Mouse (Mus musculus) macrophage (primary cell): ENCODE results near the gene Tspan11. TPM values are rescaled to one million over a fixed set of nuclear protein-coding genes. Genes with fewer than 3 reads are reported as not detected.

Experiments used
- H3K27ac ChIP-seq: fragments of 350-480 bp; formaldehyde crosslinking; 2 replicates; pipeline ENCODE4 v1.9.0; 2021
- H3K36me3 ChIP-seq: fragments of 350-480 bp; formaldehyde crosslinking; 2 replicates; pipeline ENCODE4 v1.9.0; 2021; ENCODE audit errors: inconsistent target
- H3K4me3 ChIP-seq: fragments of 350-480 bp; formaldehyde crosslinking; 2 replicates; pipeline ENCODE4 v1.9.0; 2021; ENCODE audit errors: inconsistent target
- H3K79me2 ChIP-seq: fragments of 350-480 bp; formaldehyde crosslinking; 2 replicates; pipeline ENCODE4 v1.9.0; 2021; ENCODE audit errors: inconsistent target
- WGBS: methylation state at CpG from one replicate; pipeline ENCODE4 v1.1.7; 2026; ENCODE audit warnings: inconsistent platforms; ENCODE audit not compliant: missing documents; 5-methylcytosine and 5-hydroxymethylcytosine counted together
- polyA plus RNA-seq: library from polyadenylated mRNA; stranded (reverse); fragments of 250-400 nt; gene quantifications from 3 replicates; pipeline ENCODE4 v1.2.4, GENCODE M21; 2018; ENCODE audit warnings: inconsistent platforms

Tspan11 gene
- polyA plus RNA-seq, 1 experiment from 2014 or later, result not detected

DNA sequence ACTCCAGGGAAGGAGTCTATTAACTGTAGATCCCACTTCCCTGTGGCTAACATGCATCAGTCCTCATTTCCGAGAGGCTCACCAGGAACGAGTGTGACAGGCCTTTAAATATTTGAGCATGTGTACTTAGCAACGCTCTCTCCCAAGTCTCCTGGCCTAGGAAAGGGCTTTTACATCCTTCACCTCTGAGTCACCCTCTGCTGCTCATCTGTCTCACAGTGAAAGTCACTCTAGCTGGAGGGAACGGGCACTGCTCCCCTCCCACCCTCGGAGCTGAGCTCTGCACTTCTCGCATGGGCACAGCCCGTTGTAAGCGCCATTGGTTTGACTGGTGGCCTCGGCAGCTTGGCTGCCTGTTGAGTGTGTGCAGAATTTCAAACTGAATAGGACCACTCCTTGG lies 86.6 kb downstream of the Tspan11 start:
- Histone ChIP-seq H3K36me3 (no peaks in the 10 kb centered on the region), H3K79me2 (no peaks in the 10 kb centered on the region)
- WGBS, result 91% methylated on average over 9 of the region's 9 CpGs

GRCm38 (mm10) chr6:127976695-127977094 lies 89.3 kb downstream of the Tspan11 start:
- 86% methylated on average over 6 of the region's 6 CpGs for WGBS
- H3K36me3 ChIP-seq, result no peaks in the 10 kb centered on the region
- H3K27ac ChIP-seq, result no peak overlapping the region
- no peaks in the 10 kb centered on the region for H3K79me2 ChIP-seq
- H3K4me3 ChIP-seq, result no peak overlapping the region

More for the DNA sequence above, 86.6 kb downstream of the Tspan11 start:
- Histone ChIP-seq H3K4me3 (no peak overlapping the region), H3K27ac (no peak overlapping the region)

DNA sequence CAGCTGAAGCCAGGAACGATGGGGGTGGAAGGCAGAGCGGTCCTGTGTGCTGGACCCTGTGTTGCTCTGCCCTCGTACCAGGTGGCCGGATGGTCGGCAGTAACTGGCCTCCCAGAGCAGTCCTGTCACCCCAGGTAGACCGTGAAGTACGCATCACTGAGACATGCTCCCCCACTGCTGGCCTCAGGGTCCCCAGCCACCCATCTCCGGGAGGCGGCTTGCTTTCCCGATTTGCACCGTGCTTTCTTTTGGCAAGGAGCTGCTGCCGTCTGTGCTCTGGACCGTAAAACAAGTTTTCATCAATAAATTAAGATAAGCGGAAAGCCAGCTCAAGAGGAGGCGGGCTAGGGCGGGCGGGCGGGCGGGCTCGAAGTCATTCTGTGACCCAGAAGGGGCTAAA lies 91.6 kb downstream of the Tspan11 start:
- no peaks in the 10 kb centered on the region for H3K79me2 ChIP-seq
- H3K36me3 ChIP-seq, result no peaks in the 10 kb centered on the region
- no peak overlapping the region for H3K27ac ChIP-seq
- no peak overlapping the region for H3K4me3 ChIP-seq
- 91% methylated on average over 20 of the region's 20 CpGs for WGBS

DNA sequence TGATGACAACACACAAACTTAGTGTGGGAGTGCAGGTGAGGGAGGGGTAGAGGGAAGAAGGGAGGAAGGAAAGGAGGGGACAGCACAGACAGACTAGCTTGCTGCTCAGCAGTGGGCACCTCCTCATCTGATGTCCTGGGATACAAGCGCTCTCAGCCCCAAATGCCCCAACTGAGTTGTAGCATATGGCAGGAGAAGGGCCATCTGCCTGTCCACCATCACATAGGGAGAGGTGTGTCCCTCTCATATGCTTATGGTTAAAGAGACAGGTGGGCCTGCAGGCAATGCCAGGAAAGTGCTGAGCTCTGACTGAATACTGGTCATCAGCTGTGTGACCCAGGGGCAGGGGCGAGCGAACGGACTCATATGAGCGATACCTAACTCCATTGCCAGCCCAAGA lies 92.4 kb downstream of the Tspan11 start:
- Histone ChIP-seq H3K4me3 (no peak overlapping the region), H3K36me3 (no peaks in the 10 kb centered on the region), H3K27ac (no peak overlapping the region), H3K79me2 (no peaks in the 10 kb centered on the region)
- 97% methylated on average over 5 of the region's 5 CpGs for WGBS

GRCm38 (mm10) chr6:127980381-127981045 lies 93.1 kb downstream of the Tspan11 start:
- Histone ChIP-seq H3K79me2 (no peaks in the 10 kb centered on the region), H3K27ac (no peak overlapping the region), H3K4me3 (no peak overlapping the region), H3K36me3 (no peaks in the 10 kb centered on the region)
- 72% methylated on average over 11 of the region's 11 CpGs for WGBS

GRCm38 (mm10) chr6:127981176-127981575 lies 93.8 kb downstream of the Tspan11 start:
- Histone ChIP-seq H3K27ac (no peak overlapping the region), H3K36me3 (no peaks in the 10 kb centered on the region), H3K4me3 (no peak overlapping the region), H3K79me2 (no peaks in the 10 kb centered on the region)
- WGBS, result 76% methylated on average over 8 of the region's 8 CpGs

DNA sequence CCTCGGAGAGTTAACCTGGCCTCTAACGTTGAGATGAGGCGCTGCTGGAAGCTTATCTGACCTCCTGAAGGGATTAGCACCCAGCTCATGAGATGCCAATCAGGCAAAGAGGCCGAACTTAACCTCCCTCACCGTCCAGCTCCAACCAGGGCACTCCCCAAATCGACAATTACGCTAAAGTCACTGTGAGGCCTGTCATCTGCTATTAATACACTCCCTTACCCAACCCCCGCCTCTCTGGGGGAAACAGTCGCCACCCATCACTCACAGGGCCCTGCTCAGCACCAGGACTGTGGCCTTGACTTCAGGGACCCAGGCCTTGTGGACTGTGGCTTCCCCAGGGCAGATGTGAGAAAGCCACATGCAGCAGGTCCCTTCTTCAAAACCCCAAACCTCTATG lies 99.0 kb downstream of the Tspan11 start:
- H3K27ac ChIP-seq, result no peak overlapping the region
- 78% methylated on average over 9 of the region's 9 CpGs for WGBS
- H3K4me3 ChIP-seq, result no peak overlapping the region
- H3K36me3 ChIP-seq, result no peaks in the 10 kb centered on the region
- no peaks in the 10 kb centered on the region for H3K79me2 ChIP-seq

GRCm38 (mm10) chr6:127987374-127987773 lies 100.0 kb downstream of the Tspan11 start:
- Histone ChIP-seq H3K36me3 (no peaks in the 10 kb centered on the region), H3K4me3 (no peak overlapping the region), H3K79me2 (no peaks in the 10 kb centered on the region), H3K27ac (no peak overlapping the region)
- 91% methylated on average over 14 of the region's 14 CpGs for WGBS

DNA sequence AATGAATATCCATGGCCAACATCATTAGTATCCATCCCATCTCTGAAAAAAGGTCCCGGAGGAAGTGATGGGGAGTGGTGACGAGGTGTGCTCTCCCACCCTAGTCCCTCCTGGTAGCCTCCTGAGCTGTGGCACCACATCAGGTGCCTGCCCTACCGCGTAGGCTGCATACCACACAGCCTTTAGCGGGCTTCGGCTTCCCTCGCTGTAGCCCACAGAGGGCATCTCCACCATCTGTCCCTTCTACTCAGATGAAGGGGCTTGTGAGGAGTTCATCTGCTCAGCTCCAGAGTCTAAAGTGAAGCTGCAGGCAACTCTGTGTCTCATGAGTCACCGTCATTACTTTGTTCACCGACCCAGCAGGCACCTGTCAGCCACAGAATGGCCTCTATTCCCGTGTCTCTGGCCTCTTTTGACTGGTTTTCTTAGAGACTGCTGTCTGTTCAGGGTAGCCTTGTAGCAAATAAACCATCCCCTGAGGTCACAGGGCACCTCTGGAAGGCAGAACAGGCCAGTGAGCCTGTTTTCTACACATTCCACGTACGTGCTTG lies 101.6 kb downstream of the Tspan11 start:
- 91% methylated on average over 12 of the region's 12 CpGs for WGBS
- Histone ChIP-seq H3K4me3 (no peak overlapping the region), H3K36me3 (no peaks in the 10 kb centered on the region), H3K27ac (no peak overlapping the region), H3K79me2 (no peaks in the 10 kb centered on the region)

GRCm38 (mm10) chr6:127989624-127990212 lies 102.3 kb downstream of the Tspan11 start:
- WGBS, result 91% methylated on average over 10 of the region's 11 CpGs
- no peak overlapping the region for H3K4me3 ChIP-seq
- no peaks in the 10 kb centered on the region for H3K36me3 ChIP-seq
- no peaks in the 10 kb centered on the region for H3K79me2 ChIP-seq
- H3K27ac ChIP-seq, result no peak overlapping the region

DNA sequence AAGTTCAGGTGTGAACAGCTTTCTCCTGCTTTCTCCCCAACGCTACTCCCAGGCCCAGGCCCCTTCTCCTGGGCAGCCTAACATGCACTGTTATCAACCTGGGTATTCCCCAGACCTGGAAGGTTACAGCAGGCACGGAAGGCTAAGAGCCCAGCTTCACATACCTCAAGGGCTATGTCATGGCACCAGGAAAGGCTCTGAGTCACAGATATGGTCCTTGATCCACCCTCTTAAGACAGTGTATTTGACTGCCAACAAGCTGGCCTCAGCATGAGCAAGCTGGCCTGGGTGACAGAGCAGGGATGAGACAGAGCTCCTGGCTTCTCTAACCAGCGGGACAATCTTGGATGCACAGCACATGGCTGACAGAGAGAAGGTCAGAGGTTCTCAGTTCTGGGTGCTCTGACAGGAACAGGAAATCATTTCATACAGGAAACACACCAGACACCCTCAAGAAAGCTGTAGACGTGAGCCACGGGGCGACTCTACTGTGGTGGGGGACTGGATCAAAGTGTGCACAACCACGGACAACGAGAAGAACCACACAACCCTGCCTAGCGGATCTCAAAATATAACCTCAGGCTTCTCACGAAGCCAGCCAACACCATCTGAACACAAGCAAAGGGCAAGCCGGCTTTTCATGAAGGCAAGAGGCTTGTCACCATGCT lies 104.3 kb downstream of the Tspan11 start:
- H3K79me2 ChIP-seq, result no peaks in the 10 kb centered on the region
- WGBS, result 58% methylated on average over 11 of the region's 11 CpGs
- no peak overlapping the region for H3K27ac ChIP-seq
- no peak overlapping the region for H3K4me3 ChIP-seq
- H3K36me3 ChIP-seq, result no peaks in the 10 kb centered on the region

GRCm38 (mm10) chr6:127992993-127993392 lies 105.6 kb downstream of the Tspan11 start:
- Histone ChIP-seq H3K79me2 (no peaks in the 10 kb centered on the region), H3K36me3 (no peaks in the 10 kb centered on the region), H3K27ac (no peak overlapping the region), H3K4me3 (no peak overlapping the region)
- WGBS, result 95% methylated on average over 8 of the region's 8 CpGs

GRCm38 (mm10) chr6:127996928-127997327 lies 109.5 kb downstream of the Tspan11 start:
- 87% methylated on average over 4 of the region's 5 CpGs for WGBS

DNA sequence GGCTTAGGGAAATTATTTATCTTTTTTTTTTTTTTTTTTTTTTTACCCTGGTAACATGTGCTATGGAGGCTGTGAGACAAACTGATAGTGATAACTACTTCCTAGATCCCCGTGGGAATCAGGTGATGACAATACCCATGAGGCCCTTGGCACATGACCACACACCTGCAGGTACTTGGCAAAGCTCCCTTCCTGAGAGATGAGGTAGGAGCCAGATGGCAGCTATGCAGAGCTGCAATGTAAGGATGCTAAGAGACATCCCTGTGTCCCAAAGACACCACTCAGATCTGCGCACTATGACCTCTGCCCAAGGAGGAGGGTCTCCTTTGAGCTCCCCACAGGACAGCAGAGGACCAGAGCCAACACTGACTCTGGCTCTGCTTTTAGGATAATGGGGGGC lies 111.7 kb downstream of the Tspan11 start:
- WGBS, result 76% methylated on average over 2 of the region's 2 CpGs
- H3K79me2 ChIP-seq, result no peaks in the 10 kb centered on the region
- H3K27ac ChIP-seq, result no peak overlapping the region
- H3K4me3 ChIP-seq, result no peak overlapping the region
- no peaks in the 10 kb centered on the region for H3K36me3 ChIP-seq

More at GRCm38 (mm10) chr6:127996928-127997327, 109.5 kb downstream of the Tspan11 start:
- H3K27ac ChIP-seq, result no peak overlapping the region
- H3K36me3 ChIP-seq, result no peaks in the 10 kb centered on the region
- no peaks in the 10 kb centered on the region for H3K79me2 ChIP-seq
- H3K4me3 ChIP-seq, result no peak overlapping the region

DNA sequence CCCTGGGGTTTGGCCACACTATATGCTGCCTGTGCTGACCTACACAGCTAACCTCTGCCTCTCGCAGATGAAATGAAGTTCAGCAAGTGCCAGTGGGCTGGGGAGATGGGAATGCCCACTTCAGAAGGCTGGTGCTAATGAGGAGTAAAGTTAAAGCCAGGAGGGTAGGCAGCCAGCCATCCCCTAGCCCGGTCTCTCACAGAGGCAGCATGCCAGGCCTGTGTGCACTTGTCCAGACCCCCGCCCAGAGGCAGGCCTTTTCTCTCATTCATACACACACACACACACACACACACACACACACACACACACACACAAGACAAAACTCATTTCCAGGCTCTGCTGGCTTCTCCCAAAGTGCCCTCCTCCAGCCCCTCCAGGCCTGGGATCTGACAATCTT lies 113.4 kb downstream of the Tspan11 start:
- Histone ChIP-seq H3K4me3 (no peak overlapping the region), H3K79me2 (no peaks in the 10 kb centered on the region), H3K36me3 (no peaks in the 10 kb centered on the region), H3K27ac (no peak overlapping the region)
- 88% methylated on average over 3 of the region's 3 CpGs for WGBS
